Mouse (Mus musculus): ENCODE results near the gene Nfia. TPM values are rescaled to one million over a fixed set of nuclear protein-coding genes. Genes with fewer than 3 reads are reported as not detected.
A peak's percentile ranks its signal among the peaks of the same experiment; 100 is the strongest.

Nfia gene
- polyA plus RNA-seq, 1 experiment from 2014 or later, result 21.3 TPM

DNA sequence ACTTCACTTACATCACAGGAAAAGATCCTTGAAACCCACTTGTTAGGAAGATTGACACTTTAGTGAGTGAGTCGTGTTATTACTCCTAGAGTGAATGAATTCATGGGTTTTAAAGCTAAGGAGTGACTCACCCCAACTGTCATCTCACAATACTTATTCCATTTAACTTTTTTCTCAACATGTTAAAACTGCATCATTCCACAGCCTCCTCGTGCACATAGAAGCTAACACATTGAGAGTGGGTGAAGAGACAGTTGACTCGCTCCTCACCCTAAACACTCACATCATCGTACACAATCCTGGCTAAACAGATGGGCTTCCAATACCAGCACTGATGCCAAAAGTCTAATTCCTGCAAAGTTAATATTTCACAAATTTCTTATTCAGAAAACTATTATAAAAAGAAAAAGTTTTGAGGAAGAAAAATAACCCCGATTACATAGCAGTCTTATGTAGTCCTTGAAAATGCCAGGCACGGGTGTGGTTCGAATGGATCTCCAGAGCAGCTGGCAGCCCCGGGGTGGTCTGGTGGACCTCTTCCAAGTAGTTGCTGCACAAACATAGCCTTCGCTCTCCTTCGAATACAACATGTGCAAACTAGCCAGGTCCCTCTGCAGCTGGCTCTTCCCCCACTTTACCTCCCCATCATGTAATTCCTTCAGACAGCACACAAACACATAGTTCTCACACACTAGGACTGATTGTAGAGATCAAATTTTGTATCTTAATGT, 178.0 kb downstream of the Nfia start:
- no peaks in the 10 kb centered on the region for H3K9me3 ChIP-seq (replicated peaks)
- 93% methylated on average over 10 of the region's 10 CpGs for WGBS
- no peak overlapping the region for H3K4me3 ChIP-seq
- no peaks in the 10 kb centered on the region for H3K27me3 ChIP-seq (ENCODE audit: low read depth, poor library complexity, severe bottlenecking)
- H3K36me3 ChIP-seq, result no peaks in the 10 kb centered on the region
- H3K27ac ChIP-seq, result no peak overlapping the region
- no peaks in the 10 kb centered on the region for H3K4me1 ChIP-seq
- no peak for DNase-seq (ENCODE audit: low spot score)

DNA sequence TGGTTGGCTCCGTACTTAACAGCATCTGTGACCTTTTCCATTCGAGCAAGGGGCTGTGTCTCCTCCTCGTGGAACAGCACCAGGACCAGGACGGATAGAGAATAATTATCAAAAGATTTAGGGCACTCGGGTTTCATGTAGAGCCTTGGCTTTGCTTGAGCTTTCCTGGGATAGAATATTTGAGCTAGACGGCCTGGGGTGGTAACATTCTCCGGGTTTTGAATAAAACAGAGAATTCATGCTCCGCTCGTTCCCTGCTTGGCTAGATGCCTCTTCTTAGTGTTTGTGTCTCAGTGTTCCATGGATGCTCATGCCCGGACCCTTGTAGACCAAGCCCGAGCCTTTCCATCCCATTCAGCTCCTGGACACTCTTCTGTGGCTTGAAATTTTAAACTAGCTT, 181.4 kb downstream of the Nfia start:
- H3K36me3 ChIP-seq, result no peaks in the 10 kb centered on the region
- no peaks in the 10 kb centered on the region for H3K27me3 ChIP-seq (ENCODE audit: low read depth, poor library complexity, severe bottlenecking)
- no peaks in the 10 kb centered on the region for H3K9me3 ChIP-seq (replicated peaks)
- H3K4me3 ChIP-seq, result no peak overlapping the region
- no peak overlapping the region for H3K27ac ChIP-seq
- DNase-seq (ENCODE audit: low spot score), result no peak
- no peaks in the 10 kb centered on the region for H3K4me1 ChIP-seq
- 79% methylated on average over 11 of the region's 11 CpGs for WGBS

DNA sequence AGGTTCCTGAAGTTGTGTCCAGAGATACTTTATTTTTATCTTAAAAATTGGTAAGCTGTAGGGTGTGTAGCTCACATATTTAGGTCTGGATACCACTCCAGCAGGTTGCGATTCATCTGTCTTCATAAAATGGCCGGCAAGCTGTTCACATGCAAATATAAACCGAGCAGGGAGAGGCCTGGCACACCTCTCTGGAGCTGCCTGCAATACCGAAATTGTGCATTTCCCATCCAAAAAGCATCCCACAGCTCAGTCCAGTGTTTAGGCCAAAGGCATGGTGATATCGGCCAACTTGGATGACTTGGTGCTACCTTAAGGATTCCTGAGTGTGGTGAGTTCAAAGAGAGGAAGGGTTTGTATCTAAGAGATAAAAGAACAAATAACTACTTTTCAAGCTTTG, 185.6 kb downstream of the Nfia start:
- H3K27me3 ChIP-seq (ENCODE audit: low read depth, poor library complexity, severe bottlenecking), result no peaks in the 10 kb centered on the region
- H3K9me3 ChIP-seq (replicated peaks), result no peaks in the 10 kb centered on the region
- 89% methylated on average over 5 of the region's 5 CpGs for WGBS
- no peaks in the 10 kb centered on the region for H3K4me1 ChIP-seq
- no peaks in the 10 kb centered on the region for H3K36me3 ChIP-seq
- DNase-seq (ENCODE audit: low spot score), result peak; percentile 2
- H3K27ac ChIP-seq, result no peak overlapping the region
- H3K4me3 ChIP-seq, result no peak overlapping the region

DNA sequence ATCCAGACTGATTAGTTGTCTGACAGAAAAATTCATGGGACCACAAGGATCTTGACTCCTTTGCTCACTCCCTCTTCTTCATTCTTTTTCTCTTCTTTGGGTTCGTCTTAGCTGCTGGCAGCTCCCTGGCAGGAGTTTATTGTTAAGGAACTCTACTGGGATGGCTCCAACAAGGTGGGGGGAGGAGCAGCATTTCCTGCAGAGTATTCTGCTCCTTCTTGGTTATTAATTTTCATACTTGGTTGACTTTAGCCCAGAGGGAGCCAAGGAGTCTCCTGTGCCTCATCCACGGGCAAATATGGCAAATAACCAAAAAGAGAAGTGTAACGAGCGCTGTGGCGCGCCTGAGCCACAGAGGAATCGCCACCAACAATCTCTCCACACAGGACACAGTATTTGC, 190.3 kb downstream of the Nfia start:
- H3K4me3 ChIP-seq, result no peak overlapping the region
- H3K4me1 ChIP-seq, result no peaks in the 10 kb centered on the region
- H3K9me3 ChIP-seq (replicated peaks), result no peaks in the 10 kb centered on the region
- 86% methylated on average over 7 of the region's 7 CpGs for WGBS
- no peak overlapping the region for H3K27ac ChIP-seq
- no peaks in the 10 kb centered on the region for H3K27me3 ChIP-seq (ENCODE audit: low read depth, poor library complexity, severe bottlenecking)
- H3K36me3 ChIP-seq, result no peaks in the 10 kb centered on the region
- peak; percentile 12 for DNase-seq (ENCODE audit: low spot score)

DNA sequence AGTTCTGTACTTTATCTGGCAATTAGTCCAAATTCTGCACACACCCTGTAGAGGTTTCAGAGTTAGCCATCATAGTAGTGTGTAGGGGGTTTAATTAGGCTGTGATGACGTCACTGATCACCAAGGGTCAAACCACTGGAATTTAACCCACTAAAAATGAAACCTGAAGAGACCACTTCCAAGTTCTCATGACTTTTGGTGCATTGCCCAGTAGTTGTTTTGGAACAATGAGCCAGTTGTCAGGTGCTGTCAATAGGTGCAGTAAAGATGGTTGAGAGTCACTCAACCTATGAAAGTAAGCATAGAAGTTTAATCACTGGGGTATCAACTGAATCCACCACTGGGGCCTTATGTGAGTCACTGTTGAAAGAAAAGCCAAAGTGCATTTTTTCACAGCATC, 191.4 kb downstream of the Nfia start:
- 72% methylated on average over 1 of the region's 1 CpGs for WGBS
- H3K27ac ChIP-seq, result no peak overlapping the region

DNA sequence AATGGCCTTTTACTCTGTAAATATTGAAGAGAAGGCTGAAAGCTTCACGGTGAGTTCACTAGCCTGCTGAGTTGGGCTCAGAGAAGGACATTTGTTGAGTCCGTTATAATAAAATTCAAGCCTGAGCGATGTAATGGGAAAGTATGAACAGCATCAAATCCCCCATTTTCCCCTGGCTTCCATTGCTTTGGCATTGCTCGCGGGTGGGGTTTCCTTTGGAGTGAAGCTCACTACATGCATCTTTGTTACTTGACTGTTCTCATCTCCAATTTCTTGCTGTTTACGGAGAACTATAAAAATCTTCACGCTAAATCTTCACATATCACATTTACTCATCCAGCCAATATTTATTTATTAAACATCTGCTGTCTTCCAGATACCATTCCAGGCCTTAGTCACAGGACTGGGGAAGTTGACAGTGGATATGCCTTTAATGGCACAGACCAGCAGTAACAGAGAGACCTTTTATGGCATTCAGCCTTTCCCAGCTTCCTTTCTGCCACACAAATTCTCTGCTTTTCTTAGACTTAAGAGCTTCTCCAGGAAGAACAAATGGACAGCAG, 196.3 kb downstream of the Nfia start:
- no peaks in the 10 kb centered on the region for H3K27me3 ChIP-seq (ENCODE audit: low read depth, poor library complexity, severe bottlenecking)
- H3K4me1 ChIP-seq, result no peaks in the 10 kb centered on the region
- no peak for DNase-seq (ENCODE audit: low spot score)
- no peaks in the 10 kb centered on the region for H3K9me3 ChIP-seq (replicated peaks)
- H3K36me3 ChIP-seq, result no peaks in the 10 kb centered on the region
- 95% methylated on average over 7 of the region's 7 CpGs for WGBS
- H3K27ac ChIP-seq, result no peak overlapping the region
- no peak overlapping the region for H3K4me3 ChIP-seq

More for the DNA sequence above, 191.4 kb downstream of the Nfia start:
- Histone ChIP-seq H3K27me3 (ENCODE audit: low read depth, poor library complexity, severe bottlenecking) (no peaks in the 10 kb centered on the region), H3K4me1 (no peaks in the 10 kb centered on the region), H3K36me3 (no peaks in the 10 kb centered on the region), H3K9me3 (replicated peaks) (no peaks in the 10 kb centered on the region), H3K4me3 (no peak overlapping the region)
- no peak for DNase-seq (ENCODE audit: low spot score)

DNA sequence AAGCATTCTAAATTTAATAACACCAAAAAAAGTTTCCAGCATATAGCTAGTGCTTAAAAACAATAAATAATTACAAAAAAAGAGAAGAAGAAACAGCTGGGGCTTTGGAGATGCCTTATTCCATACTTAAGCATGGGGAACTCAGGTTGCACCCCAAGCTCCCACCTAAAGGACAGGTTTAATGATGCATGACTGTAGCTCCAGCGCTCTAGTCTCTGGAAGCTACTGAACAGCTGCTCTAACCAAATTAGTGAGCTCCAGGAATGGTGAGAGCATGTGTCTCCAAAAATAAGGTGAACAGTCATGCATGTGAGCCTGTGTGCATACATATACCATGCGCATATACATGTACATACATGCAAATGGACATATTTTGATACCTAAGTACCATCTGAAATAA, 200.5 kb downstream of the Nfia start:
- Histone ChIP-seq H3K4me1 (peaks cover 17% of the 10 kb centered on the region), H3K36me3 (no peaks in the 10 kb centered on the region)
- no peak for DNase-seq (ENCODE audit: low spot score)

DNA sequence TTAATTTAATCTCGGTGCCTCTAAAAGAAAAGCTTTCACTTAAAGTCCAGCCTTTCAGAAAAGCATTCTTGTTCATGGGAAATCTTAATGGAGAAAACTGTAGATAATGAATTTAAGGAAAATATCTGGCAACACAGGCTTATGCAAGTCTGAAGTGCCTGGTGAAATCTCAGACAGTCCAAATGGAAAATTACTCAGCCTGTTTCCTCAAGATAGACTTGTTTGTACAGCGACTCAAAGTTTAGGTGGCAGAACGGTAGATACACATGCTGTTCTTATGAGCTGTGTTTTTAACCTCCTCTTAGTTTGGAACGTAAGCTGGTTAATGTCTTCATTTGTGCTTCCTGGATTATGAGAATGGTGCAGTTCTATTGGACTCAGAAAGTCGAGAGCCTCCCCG, 201.5 kb downstream of the Nfia start:
- H3K9me3 ChIP-seq (replicated peaks), result no peaks in the 10 kb centered on the region
- H3K27me3 ChIP-seq (ENCODE audit: low read depth, poor library complexity, severe bottlenecking), result no peaks in the 10 kb centered on the region
- H3K4me3 ChIP-seq, result no peak overlapping the region
- peaks cover 18% of the 10 kb centered on the region for H3K4me1 ChIP-seq
- no peak for DNase-seq (ENCODE audit: low spot score)
- no peak overlapping the region for H3K27ac ChIP-seq
- WGBS, result 91% methylated on average over 6 of the region's 6 CpGs
- H3K36me3 ChIP-seq, result no peaks in the 10 kb centered on the region

More for the DNA sequence above, 200.5 kb downstream of the Nfia start:
- Histone ChIP-seq H3K27ac (no peak overlapping the region), H3K4me3 (no peak overlapping the region), H3K9me3 (replicated peaks) (no peaks in the 10 kb centered on the region), H3K27me3 (ENCODE audit: low read depth, poor library complexity, severe bottlenecking) (no peaks in the 10 kb centered on the region)
- 92% methylated on average over 2 of the region's 2 CpGs for WGBS

DNA sequence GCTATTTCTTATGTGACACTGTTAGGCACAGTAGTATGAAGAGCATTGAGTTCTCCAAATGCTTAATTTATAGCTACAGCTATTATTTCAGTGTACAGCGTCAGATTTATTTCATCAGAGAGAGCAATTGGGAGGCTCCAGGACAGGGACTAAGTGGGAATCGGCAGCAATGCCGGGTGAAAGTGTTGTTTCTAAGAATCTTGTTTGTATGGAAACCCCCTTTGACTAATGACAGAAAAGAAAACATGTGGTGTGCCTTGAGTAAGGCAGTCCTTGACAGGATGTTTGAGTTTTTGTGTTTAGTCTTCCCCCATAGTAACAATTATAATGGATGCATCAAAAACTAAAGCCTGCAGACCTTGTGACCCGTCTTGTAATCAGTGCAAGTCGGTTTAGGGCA, 204.4 kb downstream of the Nfia start:
- H3K4me3 ChIP-seq, result no peak overlapping the region
- 67% methylated on average over 5 of the region's 5 CpGs for WGBS

DNA sequence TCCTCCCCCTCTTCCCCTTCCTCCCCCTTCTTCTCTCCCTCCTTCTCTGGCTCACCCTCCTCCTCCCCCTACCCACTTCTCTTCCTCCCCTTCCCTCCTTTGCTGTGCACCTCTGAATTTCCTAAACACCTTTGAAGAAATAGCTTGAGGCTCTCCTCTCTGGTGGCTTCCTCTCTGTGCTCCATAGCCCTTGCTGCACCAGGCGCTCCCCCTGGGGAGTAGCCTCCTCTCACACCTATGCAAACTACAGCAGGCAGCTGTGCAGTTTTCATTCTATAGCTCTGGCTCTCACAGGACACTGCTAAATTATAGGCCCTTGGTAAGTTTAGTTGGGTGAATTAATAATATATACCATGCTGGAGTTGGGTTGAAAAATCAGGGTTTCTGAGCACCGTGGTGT, 211.8 kb downstream of the Nfia start:
- no peak overlapping the region for H3K27ac ChIP-seq
- 88% methylated on average over 2 of the region's 2 CpGs for WGBS
- H3K36me3 ChIP-seq, result no peaks in the 10 kb centered on the region
- H3K9me3 ChIP-seq (replicated peaks), result no peaks in the 10 kb centered on the region
- H3K4me1 ChIP-seq, result no peaks in the 10 kb centered on the region
- H3K4me3 ChIP-seq, result no peak overlapping the region
- no peaks in the 10 kb centered on the region for H3K27me3 ChIP-seq (ENCODE audit: low read depth, poor library complexity, severe bottlenecking)
- DNase-seq (ENCODE audit: low spot score), result no peak

More for the DNA sequence above, 204.4 kb downstream of the Nfia start:
- H3K36me3 ChIP-seq, result no peaks in the 10 kb centered on the region
- no peak for DNase-seq (ENCODE audit: low spot score)
- H3K9me3 ChIP-seq (replicated peaks), result no peaks in the 10 kb centered on the region
- H3K4me1 ChIP-seq, result peaks cover 18% of the 10 kb centered on the region
- H3K27me3 ChIP-seq (ENCODE audit: low read depth, poor library complexity, severe bottlenecking), result no peaks in the 10 kb centered on the region
- no peak overlapping the region for H3K27ac ChIP-seq

DNA sequence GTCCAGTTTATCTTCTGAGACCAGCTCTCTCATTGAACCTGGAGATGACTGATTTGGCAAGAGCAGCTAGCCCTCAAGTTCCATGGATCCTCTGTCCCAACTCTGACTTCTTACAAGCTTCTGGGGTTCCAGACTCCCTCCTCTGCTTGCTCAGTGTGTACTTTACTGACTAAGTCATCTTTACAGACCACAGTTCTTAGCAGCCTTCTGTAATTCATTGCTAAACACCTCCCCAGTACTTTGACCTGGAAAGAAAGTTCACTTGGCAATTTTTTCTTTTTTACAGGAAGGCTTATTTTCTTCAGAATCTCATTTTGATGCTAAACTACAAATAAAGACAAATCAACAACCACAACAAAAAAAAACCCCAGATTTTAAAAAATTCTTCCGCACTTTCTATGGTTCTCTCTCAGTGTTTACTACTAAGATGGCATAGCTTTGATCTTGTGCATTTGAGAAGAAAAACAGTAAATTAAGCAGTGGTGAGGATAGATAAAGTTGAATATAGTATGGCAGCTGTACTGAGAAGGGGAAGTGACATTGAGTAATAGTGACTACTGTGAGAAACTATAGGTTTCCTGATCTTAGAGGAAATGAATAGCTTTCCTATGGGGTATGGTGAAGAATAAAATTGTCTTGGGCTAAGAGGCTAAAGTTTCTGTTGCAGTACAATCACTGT, 213.7 kb downstream of the Nfia start:
- no peak for DNase-seq (ENCODE audit: low spot score)
- Histone ChIP-seq H3K4me3 (no peak overlapping the region), H3K9me3 (replicated peaks) (no peaks in the 10 kb centered on the region), H3K36me3 (no peaks in the 10 kb centered on the region), H3K27me3 (ENCODE audit: low read depth, poor library complexity, severe bottlenecking) (no peaks in the 10 kb centered on the region), H3K4me1 (peaks cover 10% of the 10 kb centered on the region), H3K27ac (no peak overlapping the region)
- WGBS, result 93% methylated on average over 1 of the region's 1 CpGs

DNA sequence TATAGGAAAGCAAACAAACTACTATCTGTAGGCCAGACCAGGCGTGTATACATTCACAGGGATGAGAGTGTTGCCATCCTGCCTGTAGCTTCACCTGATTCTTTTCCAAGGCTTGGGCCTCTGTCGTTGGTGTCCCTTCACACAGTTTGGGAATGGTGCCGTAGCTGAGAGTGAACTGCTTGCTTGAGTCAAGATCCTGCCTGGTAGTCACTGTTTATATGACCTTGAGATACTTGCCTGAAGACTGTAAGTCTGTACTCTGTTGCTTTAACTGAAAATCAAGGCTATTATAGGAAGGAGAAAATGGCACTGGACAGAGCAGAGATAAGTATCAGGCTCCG, 214.2 kb downstream of the Nfia start:
- Histone ChIP-seq H3K27ac (no peak overlapping the region), H3K27me3 (ENCODE audit: low read depth, poor library complexity, severe bottlenecking) (no peaks in the 10 kb centered on the region), H3K4me1 (peaks cover 13% of the 10 kb centered on the region), H3K9me3 (replicated peaks) (no peaks in the 10 kb centered on the region), H3K4me3 (no peak overlapping the region), H3K36me3 (no peaks in the 10 kb centered on the region)
- DNase-seq (ENCODE audit: low spot score), result no peak
- 83% methylated on average over 4 of the region's 4 CpGs for WGBS

DNA sequence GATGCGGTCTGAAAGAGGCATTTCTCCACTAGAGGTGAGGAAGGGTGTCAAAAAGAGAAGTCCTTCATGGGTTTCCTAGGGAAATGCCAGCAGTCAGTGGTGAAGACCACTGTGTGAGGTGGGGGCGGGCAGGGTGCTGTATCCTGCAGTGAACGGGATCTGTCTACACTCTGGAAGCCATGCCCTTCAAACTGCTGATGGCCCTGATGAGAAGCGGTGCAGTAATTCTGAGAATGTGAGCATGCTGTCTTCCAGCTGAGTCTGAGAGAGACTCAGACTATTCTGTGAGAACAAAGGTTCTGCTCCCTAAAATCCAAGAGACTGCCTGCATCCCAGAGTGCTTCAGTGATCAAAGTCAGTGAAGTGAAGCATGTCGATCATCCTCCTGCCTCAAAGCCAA, 216.2 kb downstream of the Nfia start:
- DNase-seq (ENCODE audit: low spot score), result no peak
- Histone ChIP-seq H3K36me3 (no peaks in the 10 kb centered on the region), H3K4me3 (no peak overlapping the region), H3K4me1 (peaks cover 13% of the 10 kb centered on the region), H3K27me3 (ENCODE audit: low read depth, poor library complexity, severe bottlenecking) (no peaks in the 10 kb centered on the region), H3K27ac (no peak overlapping the region), H3K9me3 (replicated peaks) (no peaks in the 10 kb centered on the region)
- 80% methylated on average over 5 of the region's 5 CpGs for WGBS
